Mouse (Mus musculus): ENCODE data around the gene Foxp1.

The Foxp1 gene

DNA sequence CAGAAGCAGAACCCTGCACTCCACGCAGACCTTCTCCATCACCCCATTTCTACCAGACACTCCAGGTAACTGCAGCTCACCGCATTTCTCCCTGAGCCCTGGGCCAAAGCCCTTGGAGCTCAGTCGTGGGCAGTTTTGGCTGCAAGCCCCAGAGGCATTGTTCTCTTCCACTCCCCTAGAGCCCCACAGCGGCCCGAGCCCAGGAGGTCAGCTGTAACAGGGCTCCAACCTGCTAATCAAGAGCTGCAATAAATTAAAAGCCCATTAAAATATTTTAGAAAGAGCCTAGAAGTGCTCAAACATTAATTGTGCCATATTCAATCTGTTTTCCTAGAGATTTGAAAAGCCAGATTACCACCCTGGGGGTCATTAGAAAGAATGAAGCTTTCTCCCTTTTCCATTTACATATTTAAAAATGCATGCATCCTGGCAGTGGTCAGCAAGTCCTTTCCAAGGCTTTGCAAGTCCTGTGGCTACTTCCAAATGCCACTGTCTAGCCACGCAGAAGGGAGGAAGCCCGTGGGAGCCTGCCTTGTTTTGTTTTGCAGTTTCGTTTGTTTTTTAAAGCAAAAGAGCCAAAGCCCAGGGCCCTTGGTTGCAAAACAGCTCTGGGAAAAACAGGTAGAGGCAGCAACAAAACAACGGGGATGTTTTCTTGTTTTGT is 83.2 kb downstream of the Foxp1 start:
- DNase-seq (ENCODE audit: low spot score), result no peak

DNA sequence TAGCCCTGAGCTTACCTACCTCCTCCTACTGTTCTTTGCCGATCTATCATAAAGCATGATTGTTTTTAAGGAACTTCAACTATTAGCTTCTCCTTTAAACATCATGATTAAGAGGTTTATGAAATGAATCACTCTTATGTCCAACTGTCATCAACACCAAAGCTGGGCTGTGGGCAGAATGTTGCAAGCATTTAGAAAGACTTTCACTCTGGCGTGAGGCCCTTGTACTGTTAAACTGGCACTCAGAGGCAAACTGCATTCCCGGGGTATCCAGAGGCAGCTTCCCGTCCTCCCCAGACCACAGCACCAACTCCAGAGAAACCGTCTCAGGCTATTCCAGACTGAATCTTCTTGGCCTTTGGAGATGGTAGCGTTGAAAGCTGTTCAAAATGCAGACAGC is 86.2 kb downstream of the Foxp1 start:
- DNase-seq (ENCODE audit: low spot score), result no peak

DNA sequence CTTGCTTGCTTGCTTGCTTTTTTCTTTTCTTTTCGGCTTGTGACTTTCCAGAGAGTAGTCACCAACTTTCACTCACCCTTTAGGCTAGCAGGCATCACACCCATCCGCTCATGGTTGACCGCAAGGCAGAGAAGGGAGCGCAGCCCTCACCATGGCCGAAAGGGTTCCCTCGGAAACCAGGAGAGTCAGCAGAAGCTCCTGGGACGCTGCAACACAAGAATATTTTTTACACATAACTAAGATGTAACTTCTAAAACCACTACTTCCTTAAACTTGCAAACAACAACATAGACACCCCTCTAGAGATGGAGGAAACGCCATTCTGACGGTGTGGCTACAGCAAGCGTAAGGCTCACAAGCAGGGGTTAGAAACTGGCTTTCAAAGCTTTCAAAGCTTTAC is 87.4 kb downstream of the Foxp1 start:
- DNase-seq (ENCODE audit: low spot score), result no peak

DNA sequence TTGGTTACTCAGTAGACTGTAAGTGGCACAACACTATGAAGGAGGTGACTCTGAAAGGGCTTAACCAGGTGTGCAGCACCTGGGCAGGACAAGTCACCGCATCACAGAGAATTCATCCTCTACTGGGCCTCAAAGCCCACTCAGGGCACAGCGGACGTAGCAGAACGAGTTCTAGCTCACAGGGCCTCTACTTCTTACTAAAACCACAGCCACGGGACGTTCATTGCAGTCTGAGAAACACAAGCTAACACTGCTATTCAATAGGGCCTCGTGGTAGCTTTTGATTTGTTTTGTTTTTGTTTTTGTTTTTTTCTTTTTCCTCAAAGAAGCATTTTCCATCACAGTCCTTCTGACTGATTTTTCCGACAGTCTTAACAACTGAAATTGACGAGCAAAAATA is 89.5 kb downstream of the Foxp1 start:
- DNase-seq (ENCODE audit: low spot score), result no peak

DNA sequence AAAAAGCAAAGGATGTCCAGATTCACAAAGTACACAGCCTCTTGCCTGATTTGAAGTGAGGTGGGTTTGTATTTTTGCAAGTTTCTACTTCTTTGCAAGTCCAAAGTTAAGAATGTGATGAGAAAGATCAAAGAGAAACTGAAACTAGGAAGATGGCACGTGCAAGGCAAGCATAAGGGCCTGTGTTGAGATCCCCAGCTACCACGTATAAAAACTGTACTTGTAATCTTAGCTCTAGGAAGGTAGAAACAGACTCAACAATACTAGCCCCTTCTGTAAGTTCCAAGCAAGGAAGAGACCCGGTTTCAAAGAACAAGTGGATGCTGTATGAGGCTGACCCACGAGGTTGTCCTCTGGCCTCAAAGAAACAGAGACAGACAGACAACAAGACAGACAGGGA is 90.6 kb downstream of the Foxp1 start:
- no peak for DNase-seq (ENCODE audit: low spot score)

DNA sequence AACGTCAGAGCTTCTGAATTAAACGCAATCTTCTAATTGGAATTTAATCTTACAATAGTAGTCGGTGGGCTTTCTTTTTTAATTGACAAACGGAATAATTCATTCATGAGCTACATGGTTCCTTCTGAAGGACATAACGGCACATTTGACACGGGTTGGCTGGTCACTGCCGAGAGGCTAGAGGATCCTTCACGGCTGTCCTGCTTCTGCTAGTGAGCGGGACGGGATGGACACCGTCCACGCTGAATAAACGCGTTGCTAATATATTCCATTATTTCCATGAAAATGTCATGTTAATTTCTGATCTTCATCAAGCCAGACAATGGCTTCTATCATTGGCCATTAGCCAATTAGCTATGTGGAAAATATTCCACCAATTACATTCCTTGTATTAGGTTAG is 92.0 kb downstream of the Foxp1 start:
- no peak for DNase-seq (ENCODE audit: low spot score)

DNA sequence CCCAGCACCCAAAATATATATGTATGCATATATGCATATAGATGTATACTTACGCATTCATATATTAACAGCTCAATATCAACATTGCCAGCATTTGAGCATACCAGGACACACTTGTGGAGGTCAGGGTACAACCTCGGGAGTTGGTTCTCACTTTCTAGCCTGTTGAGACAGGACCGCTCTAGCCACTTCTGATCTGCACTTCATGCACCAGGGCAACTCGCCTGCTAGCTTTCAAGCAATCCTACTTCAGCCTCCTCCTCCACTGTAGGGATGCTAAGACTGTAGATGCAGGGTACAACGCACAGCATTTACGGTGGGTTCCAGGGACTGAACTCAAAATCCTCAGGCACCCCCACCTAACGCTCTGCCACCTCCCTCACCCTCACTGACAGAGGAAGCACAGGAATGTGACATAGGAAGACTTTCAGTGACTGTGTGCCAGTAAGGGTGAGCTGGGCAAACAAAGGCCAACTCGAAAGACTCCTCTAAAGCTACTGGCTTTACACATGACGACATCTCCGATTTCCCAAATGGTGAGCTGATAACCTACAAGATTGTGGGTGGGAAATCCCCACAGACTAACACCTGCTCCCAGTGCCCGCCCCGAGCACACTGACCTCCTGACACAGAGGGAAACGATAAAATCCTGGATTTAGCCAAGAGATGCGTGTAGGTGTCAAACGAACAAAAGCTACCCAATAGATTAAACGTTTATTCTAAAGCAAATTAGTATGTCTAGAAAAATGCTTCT is 93.0 kb downstream of the Foxp1 start:
- no peak for DNase-seq (ENCODE audit: low spot score)

DNA sequence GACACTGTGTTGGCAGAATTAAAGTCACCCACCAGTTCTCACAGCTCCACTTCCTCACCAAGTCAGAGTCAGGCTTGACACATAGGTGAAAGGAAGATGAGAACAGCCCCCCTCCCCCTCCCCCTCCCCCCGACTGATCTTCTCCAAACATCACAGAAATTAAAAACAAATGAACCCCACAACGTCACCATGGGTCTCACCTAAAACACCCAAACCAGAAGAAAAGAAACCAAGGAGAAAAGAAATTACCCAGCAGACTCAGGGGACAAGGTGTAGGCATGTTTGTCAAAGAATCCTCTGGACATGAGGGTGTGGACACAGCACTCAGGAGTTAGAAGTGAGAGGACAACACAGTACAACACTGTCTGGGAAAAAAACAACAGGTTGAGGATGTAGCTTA is 93.6 kb downstream of the Foxp1 start:
- no peak for DNase-seq (ENCODE audit: low spot score)

DNA sequence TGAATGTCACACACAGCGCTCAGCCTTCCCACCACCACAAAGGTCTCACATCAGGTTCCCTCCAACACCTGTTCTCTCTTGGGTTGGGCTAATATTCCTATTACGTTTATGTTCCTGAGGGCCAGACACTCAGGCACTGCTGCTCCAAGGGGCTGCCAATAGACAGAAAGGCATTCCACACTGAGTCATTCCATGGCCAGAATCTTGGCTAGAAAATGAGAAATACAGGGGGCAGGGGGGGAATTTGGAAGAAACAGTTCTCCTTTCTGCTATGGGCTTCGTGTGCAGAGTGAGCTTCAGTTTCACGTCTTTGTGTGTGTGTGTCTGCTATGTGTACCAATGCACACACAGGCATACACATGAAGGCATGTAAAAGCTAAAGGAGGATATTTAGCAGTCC is 95.2 kb downstream of the Foxp1 start:
- no peak for DNase-seq (ENCODE audit: low spot score)

DNA sequence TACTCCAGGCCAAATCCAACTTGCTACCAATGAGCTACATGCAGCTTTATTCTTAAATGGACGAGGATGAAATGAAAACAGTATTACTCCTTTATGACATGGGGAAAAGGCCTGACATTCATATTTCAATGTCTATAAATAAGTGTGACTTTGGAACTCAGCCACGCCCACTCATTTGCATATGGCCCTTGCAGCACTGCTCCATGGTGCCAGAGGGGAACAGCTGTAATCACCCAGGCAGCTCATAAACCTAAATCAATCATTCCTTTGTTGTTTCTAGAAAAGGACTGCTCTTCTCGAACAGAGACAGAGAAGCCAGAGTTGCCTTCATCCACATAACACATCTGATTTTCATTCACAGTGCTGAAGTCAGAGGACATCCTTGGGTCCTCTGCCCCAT is 97.5 kb downstream of the Foxp1 start:
- DNase-seq (ENCODE audit: low spot score), result no peak

DNA sequence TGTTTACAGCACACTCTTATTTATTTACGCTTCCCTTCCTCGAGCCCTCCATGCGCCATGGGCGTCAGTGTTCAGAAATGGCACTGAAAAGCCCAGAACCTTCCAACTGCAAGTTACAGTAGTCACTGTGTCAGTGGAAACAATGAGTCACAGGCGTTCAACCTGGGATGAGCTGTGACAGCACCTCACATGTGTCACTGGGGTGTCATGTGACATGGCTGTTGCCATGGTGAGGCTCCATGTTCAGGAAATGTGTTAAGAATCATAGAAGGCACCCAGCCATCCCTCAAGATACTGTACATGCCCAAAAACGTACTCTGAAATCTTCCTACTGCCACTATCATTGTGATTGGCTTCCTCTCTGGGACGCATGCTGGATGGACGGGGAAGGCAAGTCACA is 101.9 kb downstream of the Foxp1 start:
- DNase-seq (ENCODE audit: low spot score), result no peak

DNA sequence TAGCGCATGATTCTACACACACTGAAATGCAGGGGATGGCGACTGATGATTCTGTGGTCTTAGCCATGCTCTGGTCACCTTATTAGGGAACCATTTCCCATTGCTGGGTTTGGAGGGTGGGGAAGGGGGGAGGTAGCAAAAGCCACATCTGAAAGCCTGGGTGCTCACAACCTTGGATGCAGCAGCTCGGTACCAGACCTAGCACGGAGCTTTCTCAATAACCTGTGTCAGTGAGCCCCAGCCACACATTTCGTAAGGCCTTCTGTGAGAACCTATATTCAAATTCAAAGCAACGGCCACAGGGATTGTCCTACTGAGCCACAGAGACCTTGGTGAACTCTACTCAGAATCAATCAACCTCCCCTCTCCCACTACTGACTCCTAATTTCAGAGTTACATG is 109.9 kb downstream of the Foxp1 start:
- no peak for DNase-seq (ENCODE audit: low spot score)

DNA sequence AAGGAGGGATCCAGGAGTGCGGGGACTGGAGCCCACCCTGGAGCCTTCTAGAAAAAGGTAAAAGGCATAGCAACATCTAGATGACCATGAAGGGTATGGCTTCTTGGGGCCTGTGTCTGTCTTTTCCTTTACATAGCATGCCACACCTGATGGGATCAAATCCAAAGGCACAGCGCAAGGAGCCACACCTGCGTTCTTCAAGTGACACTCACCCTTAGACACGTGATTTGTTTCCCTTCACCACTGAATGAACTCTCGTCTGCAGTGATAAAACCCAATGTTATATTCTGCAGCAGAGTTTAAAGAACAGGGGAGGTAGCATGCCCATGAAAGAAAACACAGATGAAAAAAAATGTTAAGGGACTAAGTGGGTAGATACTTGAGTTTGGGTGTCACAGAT is 112.9 kb downstream of the Foxp1 start:
- DNase-seq (ENCODE audit: low spot score), result no peak

DNA sequence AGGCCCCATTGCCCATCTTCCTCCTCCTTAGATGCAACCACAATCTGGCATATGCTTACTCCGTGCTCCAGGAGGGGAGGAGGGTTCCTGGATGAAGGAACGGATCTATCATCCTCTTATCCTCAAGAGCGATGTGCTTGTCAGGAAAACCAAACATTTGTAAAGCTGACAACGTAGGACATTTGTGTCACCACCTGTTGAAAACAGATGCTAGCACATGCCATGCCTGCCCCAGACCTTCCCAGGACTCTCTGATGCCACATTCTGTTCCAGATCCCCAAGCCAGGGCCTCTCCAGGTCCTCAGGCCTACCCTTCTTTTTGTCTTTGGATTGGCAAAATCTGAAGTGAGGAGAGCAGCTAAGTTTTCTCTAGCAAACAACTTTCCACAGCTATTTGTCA is 113.6 kb downstream of the Foxp1 start:
- no peak for DNase-seq (ENCODE audit: low spot score)

DNA sequence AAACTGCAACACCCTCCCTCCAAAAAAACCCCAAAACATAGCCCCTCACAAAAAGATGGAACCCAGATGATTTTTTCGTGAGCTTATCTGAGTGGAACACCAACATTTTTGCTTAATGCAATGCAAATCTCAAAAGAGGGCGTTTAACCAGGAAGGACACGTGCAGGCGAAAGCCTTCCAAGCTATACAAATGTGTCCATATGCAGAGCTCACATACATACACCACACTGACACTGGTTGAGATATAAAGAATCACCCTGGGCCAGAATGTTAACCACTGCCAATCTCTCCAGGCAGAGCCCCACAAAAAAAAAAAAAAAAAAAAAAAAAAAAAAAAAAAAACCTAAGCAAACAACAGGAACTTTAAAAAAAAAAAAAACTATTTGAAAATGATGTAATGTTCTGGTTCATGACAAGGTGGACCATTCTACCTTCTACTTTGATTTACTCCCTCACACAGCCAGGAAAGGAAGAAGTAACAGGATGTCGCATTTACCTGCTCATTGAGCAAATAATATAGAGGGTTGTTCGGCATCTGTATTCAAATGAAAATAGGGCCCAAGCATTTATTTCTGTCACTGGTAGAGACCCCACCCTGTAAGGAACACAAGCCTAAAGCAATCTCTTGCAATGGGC is 118.6 kb downstream of the Foxp1 start:
- no peak for DNase-seq (ENCODE audit: low spot score)

DNA sequence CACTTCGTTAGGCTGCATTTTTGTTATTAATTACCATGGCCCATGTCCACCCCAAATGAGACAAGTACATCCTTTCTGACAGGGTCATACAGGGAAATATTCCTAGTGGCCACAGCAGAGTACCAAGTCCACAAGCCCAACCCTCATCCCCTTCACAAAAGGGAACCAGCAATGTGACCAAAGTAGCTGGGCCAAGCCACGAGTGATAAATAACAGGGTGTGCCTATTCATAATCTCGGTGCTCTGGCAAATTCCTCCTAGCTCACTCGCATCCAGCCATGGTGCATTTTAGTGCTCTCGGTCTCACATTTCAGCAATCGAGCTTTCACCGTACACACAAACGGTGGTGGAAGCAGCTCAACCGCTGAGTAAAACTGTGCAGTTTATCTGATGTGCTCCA is 119.6 kb downstream of the Foxp1 start:
- no peak for DNase-seq (ENCODE audit: low spot score)

DNA sequence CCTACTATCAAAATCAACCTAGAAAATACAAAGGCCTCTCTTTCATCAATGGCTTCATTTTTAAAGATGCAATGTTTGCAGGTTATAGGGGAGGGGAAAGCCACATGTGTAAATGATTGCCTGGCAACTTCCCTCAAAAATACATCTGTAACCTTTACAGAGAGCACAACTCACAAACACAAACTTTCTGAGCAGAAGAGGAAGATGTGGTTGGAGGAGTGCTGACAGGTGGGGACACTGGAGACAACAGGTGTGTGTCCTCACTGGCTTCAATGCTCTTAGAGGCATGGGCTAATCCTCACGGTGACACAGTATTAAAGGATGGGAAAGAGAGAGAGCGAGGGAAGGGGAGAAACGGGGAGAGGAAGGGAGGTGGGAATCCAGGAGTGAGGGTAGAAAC is 120.2 kb downstream of the Foxp1 start:
- DNase-seq (ENCODE audit: low spot score), result no peak

DNA sequence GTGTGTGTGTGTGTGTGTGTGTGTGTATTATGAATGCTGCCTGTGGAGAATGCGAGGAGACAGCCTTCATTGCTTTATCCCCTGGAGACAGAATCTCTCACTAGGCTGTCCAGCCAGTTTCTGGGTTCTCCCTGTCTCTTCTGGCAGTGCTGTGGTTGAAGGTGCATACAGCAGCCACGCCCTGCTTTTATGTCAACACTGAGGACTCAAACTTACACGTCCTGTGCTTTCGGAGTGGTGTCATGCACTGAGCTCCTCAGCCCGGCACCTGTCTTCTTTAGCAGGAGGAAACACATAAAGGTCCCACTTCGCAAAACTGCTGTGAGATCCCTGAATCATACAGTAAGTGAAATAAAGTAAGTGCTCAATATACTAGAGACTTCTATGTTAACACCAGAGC is 120.7 kb downstream of the Foxp1 start:
- DNase-seq (ENCODE audit: low spot score), result no peak

DNA sequence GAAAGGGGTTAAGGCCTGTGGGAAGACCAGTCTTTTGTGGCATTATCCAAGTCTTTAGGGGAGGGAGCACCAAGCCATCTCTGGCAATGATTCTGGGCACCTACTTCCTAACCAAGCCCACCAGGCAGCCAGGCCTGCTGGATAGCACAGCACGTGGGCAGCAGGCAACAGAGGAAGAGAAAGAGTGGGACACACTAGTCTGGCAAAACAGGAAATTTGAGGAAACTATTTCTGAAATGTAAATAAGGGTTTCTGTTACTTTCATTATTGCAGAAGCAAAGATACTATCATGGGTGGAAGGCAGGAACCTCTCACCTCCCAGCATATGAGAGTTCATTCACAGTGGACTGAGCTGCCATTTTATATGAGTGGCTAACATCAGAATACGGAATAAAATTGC is 121.3 kb downstream of the Foxp1 start:
- no peak for DNase-seq (ENCODE audit: low spot score)

DNA sequence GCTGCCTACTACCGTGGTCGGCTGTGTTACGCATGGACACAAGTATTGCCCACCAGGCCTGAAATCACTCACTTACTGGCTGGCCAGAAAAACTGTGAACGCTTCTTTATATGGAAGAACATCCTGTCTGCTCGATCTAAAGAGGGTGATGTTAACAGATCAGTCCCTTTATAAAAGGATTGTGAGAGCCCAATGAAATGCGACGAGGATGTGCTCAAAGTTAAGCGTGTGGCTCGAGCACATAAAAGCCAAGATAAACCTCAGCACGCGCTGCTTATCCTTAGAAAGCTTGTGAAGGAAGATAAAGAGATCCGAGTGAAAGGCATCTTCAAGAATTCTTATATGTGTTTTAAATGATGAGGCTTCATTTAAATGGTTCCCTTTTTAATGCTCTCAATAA is 126.8 kb downstream of the Foxp1 start:
- DNase-seq (ENCODE audit: low spot score), result no peak

DNA sequence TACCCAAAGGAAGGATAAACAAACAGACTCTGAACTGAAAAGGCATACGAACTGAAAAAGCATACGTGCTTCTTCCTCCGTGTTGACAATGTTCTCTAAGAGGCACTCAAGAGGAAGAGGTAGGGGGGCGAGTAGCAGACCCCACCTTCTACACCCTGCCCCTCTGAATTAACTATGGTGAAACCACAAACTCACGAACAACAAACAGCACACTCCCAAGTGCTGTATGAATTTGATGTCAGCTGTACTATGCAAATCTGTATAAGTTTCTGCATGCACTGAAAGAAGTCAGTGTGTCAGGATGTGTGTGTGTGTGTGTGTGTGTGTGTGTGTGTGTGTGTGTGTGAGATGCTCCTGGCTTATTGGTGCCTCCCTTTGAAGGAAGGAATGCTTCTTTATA is 127.7 kb downstream of the Foxp1 start:
- DNase-seq (ENCODE audit: low spot score), result no peak

DNA sequence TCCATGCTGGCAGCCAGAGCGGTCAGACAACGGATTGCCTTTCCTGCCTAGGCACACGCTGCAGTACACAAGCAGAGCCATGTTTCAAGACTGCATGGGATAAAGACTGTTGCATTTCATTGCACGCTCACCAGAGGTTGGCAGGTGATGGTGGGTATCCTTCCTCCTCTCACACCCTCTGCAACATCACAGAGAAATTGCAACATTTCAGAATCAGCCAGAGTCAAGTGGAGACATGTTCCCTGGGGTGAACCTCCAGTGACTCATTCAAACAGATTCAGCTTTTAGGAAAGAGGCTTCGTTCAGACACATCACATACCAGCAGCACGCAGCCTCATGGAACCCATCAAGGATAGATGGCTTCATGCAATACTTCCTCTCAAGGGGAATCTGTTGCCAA is 130.0 kb downstream of the Foxp1 start:
- DNase-seq (ENCODE audit: low spot score), result no peak

Measured in embryo, embryonic 10 days (tissue).